Mouse (Mus musculus): ENCODE measurements around the gene Cfap57.

- TF ChIP-seq POLR2AphosphoS5 (IDR thresholded peaks at IDR 0.05; ENCODE audit: insufficient replicate concordance, low read depth, low read length) (no peak), CTCF (IDR thresholded peaks at IDR 0.05; ENCODE audit: low read depth, low read length) (no peak)
Measured at GRCm38 (mm10) chr4:118543592-118544260, 76.9 kb downstream of the Cfap57 start, which contains the start of gene Tmem125.
